Mouse (Mus musculus): Measurements from ENCODE around the gene Med28.

Med28 gene

DNA sequence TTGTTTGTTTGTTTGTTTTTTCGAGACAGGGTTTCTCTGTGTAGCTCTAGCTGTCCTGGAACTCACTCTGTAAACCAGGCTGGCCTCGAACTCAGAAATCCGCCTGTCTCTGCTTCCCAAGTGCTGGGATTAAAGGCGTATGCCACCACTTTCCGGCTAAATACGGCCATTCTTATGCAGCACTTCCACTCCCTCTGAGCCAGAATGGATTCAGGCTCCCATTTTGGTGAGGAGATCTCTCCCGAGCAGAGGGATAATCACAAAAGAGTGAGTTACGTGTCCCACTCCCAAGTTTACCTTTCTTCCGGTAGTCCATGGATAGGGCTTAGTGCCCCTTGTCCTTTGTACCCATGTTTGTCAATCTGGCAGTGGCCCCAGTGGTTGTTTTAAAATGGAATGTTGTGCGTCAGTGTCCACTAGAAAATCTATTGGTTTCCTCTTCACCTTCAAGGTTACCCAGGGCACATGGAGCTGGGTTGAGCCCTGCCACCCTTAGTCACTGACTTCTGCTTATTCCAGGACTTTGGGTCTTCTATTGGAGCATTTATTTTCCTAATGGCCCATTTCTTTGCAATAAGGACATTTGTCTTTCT, 4.8 kb upstream of the Med28 start:
- Histone ChIP-seq H3K4me1 (replicated peaks; ENCODE audit: low read depth, low read length) (peaks cover 74% of the 10 kb centered on the region), H3K27me3 (ENCODE audit: insufficient read depth, low read length) (no peaks in the 10 kb centered on the region), H3K4me3 (replicated peaks; ENCODE audit: low read length) (0 out of 2 replicates have a peak overlapping the region, but pooled peaks have one; percentile 13), H3K9me3 (ENCODE audit: low read length) (no peaks in the 10 kb centered on the region), H3K36me3 (ENCODE audit: insufficient read depth, low read length) (peaks cover 92% of the 10 kb centered on the region)
- TF ChIP-seq CTCF (conservative IDR thresholded peaks at IDR 0.05; ENCODE audit: low read length) (no peak), POU5F1 (IDR thresholded peaks at IDR 0.05; ENCODE audit: borderline replicate concordance, low read length) (no peak), NANOG (IDR thresholded peaks at IDR 0.05; ENCODE audit: borderline replicate concordance, low read length) (no peak)

DNA sequence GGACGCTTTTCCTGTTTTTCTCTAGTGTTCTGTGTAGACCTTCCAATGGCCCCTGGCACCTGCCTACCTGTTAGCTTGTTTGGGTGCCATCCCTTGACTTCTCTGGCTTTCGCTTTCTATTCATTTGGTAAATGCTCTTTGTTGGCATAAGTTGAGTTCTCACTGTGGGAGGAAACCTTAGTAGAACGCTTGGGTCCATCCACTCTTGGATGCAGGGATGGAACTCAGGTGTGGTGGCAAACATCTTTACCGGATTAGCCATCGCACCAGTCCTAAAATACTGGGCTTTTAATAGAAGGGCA, 731 bp downstream of the Med28 start:
- Histone ChIP-seq H3K27me3 (ENCODE audit: insufficient read depth, low read length) (no peaks in the 10 kb centered on the region), H3K4me3 (replicated peaks; ENCODE audit: low read length) (peak overlapping the region; percentile 98), H3K9me3 (ENCODE audit: low read length) (no peaks in the 10 kb centered on the region), H3K36me3 (ENCODE audit: insufficient read depth, low read length) (peaks cover 79% of the 10 kb centered on the region), H3K4me1 (replicated peaks; ENCODE audit: low read depth, low read length) (peaks cover 42% of the 10 kb centered on the region)
- TF ChIP-seq POU5F1 (IDR thresholded peaks at IDR 0.05; ENCODE audit: borderline replicate concordance, low read length): no peak
- no peak for TF ChIP-seq CTCF (conservative IDR thresholded peaks at IDR 0.05; ENCODE audit: low read length)
- TF ChIP-seq NANOG (IDR thresholded peaks at IDR 0.05; ENCODE audit: borderline replicate concordance, low read length): no peak

DNA sequence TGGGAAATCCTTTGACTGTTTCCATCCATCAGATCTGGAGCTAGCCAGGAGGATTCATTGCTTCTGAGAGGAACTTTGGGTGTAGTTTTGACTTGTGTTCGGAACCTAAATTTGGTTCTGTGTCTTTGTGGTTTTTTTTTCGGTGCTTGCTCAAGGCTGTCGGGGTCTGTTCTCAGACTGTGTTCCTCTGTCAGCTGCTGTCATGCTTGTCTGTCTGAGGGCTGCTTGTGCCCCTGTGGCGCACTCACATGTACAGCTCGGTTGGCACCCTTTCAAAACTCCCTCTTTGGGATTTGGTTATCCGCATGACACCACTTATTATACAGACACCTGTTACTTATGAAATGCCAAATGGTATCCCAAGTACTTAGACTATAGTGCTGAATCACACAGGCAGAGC, 1.6 kb downstream of the Med28 start:
- peaks cover 34% of the 10 kb centered on the region for H3K4me1 ChIP-seq (replicated peaks; ENCODE audit: low read depth, low read length)
- peaks cover 79% of the 10 kb centered on the region for H3K36me3 ChIP-seq (ENCODE audit: insufficient read depth, low read length)
- H3K4me3 ChIP-seq (replicated peaks; ENCODE audit: low read length): peak overlapping the region; percentile 98; the same call in 1 of the 2 replicates
- H3K27me3 ChIP-seq (ENCODE audit: insufficient read depth, low read length): no peaks in the 10 kb centered on the region
- H3K9me3 ChIP-seq (ENCODE audit: low read length): no peaks in the 10 kb centered on the region
- TF ChIP-seq CTCF (conservative IDR thresholded peaks at IDR 0.05; ENCODE audit: low read length) (no peak), POU5F1 (IDR thresholded peaks at IDR 0.05; ENCODE audit: borderline replicate concordance, low read length) (no peak), NANOG (IDR thresholded peaks at IDR 0.05; ENCODE audit: borderline replicate concordance, low read length) (no peak)

DNA sequence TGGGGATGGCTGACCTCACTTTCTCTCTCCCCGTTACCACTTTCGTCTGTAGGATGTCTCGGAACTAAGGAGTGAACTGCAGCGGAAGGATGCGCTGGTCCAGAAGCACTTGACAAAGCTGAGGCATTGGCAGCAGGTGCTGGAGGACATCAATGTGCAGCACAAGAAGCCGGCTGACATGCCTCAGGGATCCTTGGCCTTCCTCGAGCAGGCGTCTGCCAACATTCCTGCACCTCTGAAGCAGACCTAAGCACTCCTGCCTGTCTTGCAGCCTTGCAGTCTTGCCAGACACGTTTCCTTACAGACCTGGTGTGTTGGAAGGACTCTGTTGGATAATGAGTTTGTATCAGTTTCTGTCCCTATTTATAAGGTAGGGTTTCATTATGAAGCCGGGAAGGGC, 5.1 kb downstream of the Med28 start:
- no peaks in the 10 kb centered on the region for H3K9me3 ChIP-seq (ENCODE audit: low read length)
- peaks cover 82% of the 10 kb centered on the region for H3K36me3 ChIP-seq (ENCODE audit: insufficient read depth, low read length)
- no peaks in the 10 kb centered on the region for H3K27me3 ChIP-seq (ENCODE audit: insufficient read depth, low read length)
- TF ChIP-seq NANOG (IDR thresholded peaks at IDR 0.05; ENCODE audit: borderline replicate concordance, low read length): no peak
- TF ChIP-seq CTCF (conservative IDR thresholded peaks at IDR 0.05; ENCODE audit: low read length): no peak
- no peak for TF ChIP-seq POU5F1 (IDR thresholded peaks at IDR 0.05; ENCODE audit: borderline replicate concordance, low read length)
- H3K4me1 ChIP-seq (replicated peaks; ENCODE audit: low read depth, low read length): peaks cover 15% of the 10 kb centered on the region
- no peak overlapping the region for H3K4me3 ChIP-seq (replicated peaks; ENCODE audit: low read length)

DNA sequence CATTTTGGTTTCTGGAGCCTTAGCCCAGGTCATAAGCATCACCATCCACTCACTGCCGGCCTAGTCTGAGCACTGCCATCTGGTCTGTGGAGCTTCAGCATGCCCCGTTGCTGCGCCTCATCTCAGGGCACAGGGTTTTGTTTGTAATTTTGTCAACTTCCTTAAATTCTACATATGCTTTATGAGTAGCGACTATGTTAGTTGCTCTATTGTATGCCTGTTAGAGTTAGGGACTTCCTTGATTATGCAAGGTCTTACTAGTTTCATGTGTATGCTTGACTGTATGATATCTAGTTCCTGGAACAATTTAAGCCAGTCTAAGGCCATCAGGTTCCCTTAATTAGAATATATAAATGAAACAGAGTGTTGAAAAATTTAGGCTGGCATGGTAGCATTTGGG, 6.3 kb downstream of the Med28 start:
- peaks cover 13% of the 10 kb centered on the region for H3K4me1 ChIP-seq (replicated peaks; ENCODE audit: low read depth, low read length)
- H3K27me3 ChIP-seq (ENCODE audit: insufficient read depth, low read length): no peaks in the 10 kb centered on the region
- H3K9me3 ChIP-seq (ENCODE audit: low read length): no peaks in the 10 kb centered on the region
- TF ChIP-seq NANOG (IDR thresholded peaks at IDR 0.05; ENCODE audit: borderline replicate concordance, low read length): no peak
- TF ChIP-seq CTCF (conservative IDR thresholded peaks at IDR 0.05; ENCODE audit: low read length): no peak
- TF ChIP-seq POU5F1 (IDR thresholded peaks at IDR 0.05; ENCODE audit: borderline replicate concordance, low read length): no peak
- peaks cover 93% of the 10 kb centered on the region for H3K36me3 ChIP-seq (ENCODE audit: insufficient read depth, low read length)
- H3K4me3 ChIP-seq (replicated peaks; ENCODE audit: low read length): no peak overlapping the region

DNA sequence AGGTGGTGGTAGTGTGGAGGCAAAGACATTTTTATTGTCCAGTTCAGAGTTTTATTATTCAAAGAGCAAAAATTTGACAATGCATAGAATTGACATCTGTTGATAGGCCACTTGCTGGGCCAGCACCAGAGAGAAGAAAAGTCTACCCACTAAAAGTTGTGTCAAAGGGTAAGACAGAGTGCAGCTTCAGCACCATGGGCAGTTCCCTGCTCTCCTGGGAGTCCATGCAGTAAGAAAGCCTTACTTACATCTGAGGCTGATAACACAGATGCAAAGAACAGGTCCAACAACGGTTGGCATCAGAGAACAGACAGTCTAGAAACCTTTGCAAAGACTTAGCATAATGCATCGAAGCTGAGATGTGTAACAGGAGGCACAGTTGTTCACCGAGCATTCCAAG, 9.7 kb downstream of the Med28 start:
- H3K36me3 ChIP-seq (ENCODE audit: insufficient read depth, low read length): peaks cover 61% of the 10 kb centered on the region
- 0 out of 2 replicates have a peak, but pooled peaks cover 6% of the 10 kb centered on the region for H3K4me1 ChIP-seq (replicated peaks; ENCODE audit: low read depth, low read length)
- no peaks in the 10 kb centered on the region for H3K27me3 ChIP-seq (ENCODE audit: insufficient read depth, low read length)
- H3K9me3 ChIP-seq (ENCODE audit: low read length): no peaks in the 10 kb centered on the region
- TF ChIP-seq POU5F1 (IDR thresholded peaks at IDR 0.05; ENCODE audit: borderline replicate concordance, low read length): no peak
- no peak for TF ChIP-seq NANOG (IDR thresholded peaks at IDR 0.05; ENCODE audit: borderline replicate concordance, low read length)
- no peak for TF ChIP-seq CTCF (conservative IDR thresholded peaks at IDR 0.05; ENCODE audit: low read length)
- H3K4me3 ChIP-seq (replicated peaks; ENCODE audit: low read length): no peak overlapping the region

DNA sequence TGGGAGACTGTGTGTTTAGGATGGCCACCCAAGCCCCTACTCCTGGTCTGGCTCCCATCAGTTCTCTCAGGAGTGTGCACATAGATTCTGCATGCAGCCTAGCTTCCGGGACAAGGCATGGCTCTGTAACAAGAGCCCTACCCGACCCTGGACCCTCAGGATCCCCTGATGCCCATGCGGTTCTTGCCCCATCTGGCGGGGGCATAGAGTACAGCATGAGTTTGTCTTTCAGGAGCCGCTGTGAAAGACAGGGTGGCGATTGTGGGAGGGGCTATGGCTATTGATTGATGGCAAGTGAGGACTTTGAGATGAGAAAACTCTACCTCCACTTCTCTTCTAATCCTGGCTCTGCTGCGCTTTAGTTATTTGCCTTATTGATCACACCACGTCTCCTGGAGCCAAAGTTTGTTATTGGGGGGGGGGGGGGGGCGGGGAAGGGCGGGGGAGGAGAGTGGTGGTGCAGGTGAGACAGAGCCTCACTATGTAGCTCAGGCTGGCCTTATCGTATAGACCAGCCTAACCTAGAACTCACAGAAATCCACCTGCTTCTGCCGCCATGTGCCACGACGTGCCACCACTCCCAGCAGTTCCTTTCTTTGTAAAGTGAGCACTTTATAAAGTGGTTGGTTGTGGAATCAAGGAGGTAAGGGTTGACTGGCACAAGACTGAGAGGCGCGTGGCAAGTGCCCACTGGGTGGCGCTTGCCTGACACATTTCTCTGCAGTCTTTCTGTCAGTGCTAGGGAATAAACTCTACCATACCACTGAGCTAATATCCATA, 14.5 kb downstream of the Med28 start:
- Histone ChIP-seq H3K36me3 (ENCODE audit: insufficient read depth, low read length) (peaks cover 14% of the 10 kb centered on the region), H3K27me3 (ENCODE audit: insufficient read depth, low read length) (no peaks in the 10 kb centered on the region), H3K4me1 (replicated peaks; ENCODE audit: low read depth, low read length) (peaks cover 6% of the 10 kb centered on the region; the same call in 1 of the 2 replicates), H3K4me3 (replicated peaks; ENCODE audit: low read length) (0 out of 2 replicates have a peak overlapping the region, but pooled peaks have one; percentile 24), H3K9me3 (ENCODE audit: low read length) (no peaks in the 10 kb centered on the region)
- peak; percentile 57 for TF ChIP-seq CTCF (conservative IDR thresholded peaks at IDR 0.05; ENCODE audit: low read length)
- TF ChIP-seq POU5F1 (IDR thresholded peaks at IDR 0.05; ENCODE audit: borderline replicate concordance, low read length): no peak

DNA sequence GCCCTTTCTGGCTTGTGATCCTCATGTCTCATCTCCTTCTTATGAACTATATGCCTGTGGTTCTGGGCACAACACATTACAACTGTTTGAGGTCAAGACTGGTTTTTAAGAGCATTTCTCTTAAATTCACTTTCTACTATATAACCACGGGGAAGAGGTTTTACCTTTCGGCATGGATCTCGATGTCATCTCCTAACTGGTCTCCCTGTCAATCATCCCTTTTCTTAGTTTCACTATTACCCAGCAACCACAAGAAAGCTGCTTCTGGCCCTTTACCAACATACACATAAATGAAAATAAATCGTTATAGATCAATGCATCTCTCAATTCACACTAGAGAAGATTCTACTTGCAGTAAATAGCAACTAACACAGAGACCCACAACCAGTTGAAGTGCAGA, 15.1 kb downstream of the Med28 start:
- no peak overlapping the region for H3K4me3 ChIP-seq (replicated peaks; ENCODE audit: low read length)
- H3K9me3 ChIP-seq (ENCODE audit: low read length): no peaks in the 10 kb centered on the region
- TF ChIP-seq POU5F1 (IDR thresholded peaks at IDR 0.05; ENCODE audit: borderline replicate concordance, low read length) (no peak), NANOG (IDR thresholded peaks at IDR 0.05; ENCODE audit: borderline replicate concordance, low read length) (no peak), CTCF (conservative IDR thresholded peaks at IDR 0.05; ENCODE audit: low read length) (no peak)
- peaks cover 11% of the 10 kb centered on the region for H3K36me3 ChIP-seq (ENCODE audit: insufficient read depth, low read length)
- peaks cover 3% of the 10 kb centered on the region; the same call in 1 of the 2 replicates for H3K27me3 ChIP-seq (ENCODE audit: insufficient read depth, low read length)
- H3K4me1 ChIP-seq (replicated peaks; ENCODE audit: low read depth, low read length): peaks cover 6% of the 10 kb centered on the region; the same call in 1 of the 2 replicates

Measured in E14TG2a.4 (cell line).